Mouse (Mus musculus): Measurements from ENCODE around the gene Spag4. TPM values are rescaled to one million over a fixed set of nuclear protein-coding genes. Genes with fewer than 3 reads are reported as not detected.
"Not testable (repeated sequence)": the region's sequence is repeated elsewhere in the genome, so short reads cannot be mapped to it uniquely, and the experiment has no call there.

The Spag4 gene
- polyA plus RNA-seq, 1 experiment, result 0.09 TPM

DNA sequence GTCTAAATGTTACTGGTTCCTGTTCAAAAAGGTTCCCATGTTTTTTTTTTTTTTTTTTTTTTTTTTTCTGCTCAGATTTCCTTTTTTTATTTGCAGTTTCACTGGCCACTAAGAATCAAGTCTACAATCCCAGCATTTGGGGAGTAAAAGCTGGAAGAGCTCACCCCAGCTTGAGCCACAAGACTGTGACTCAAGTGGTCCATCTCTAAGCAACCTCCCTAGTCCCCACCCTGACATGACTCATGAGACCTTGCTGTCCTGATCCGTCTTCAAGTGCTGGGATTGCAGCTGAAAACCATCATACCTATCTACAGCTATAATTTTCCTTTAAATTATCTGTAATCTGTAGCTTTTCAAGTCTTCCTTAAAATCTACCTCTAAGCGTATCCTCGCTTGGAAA, 19.6 kb downstream of the Spag4 start:
- Histone ChIP-seq H3K27me3 (ENCODE audit: control insufficient read depth) (no peaks in the 10 kb centered on the region), H3K4me1 (ENCODE audit: control insufficient read depth) (peaks cover 12% of the 10 kb centered on the region), H3K36me3 (ENCODE audit: control insufficient read depth) (peaks cover 20% of the 10 kb centered on the region), H3K9me3 (ENCODE audit: control insufficient read depth, low read length) (no peaks in the 10 kb centered on the region), H3K4me3 (replicated peaks) (no peak overlapping the region)
- no peak for TF ChIP-seq GATA1 (IDR thresholded peaks at IDR 0.05; ENCODE audit: low read length)
- TF ChIP-seq TAL1 (IDR thresholded peaks at IDR 0.05; ENCODE audit: low read length), result no peak

DNA sequence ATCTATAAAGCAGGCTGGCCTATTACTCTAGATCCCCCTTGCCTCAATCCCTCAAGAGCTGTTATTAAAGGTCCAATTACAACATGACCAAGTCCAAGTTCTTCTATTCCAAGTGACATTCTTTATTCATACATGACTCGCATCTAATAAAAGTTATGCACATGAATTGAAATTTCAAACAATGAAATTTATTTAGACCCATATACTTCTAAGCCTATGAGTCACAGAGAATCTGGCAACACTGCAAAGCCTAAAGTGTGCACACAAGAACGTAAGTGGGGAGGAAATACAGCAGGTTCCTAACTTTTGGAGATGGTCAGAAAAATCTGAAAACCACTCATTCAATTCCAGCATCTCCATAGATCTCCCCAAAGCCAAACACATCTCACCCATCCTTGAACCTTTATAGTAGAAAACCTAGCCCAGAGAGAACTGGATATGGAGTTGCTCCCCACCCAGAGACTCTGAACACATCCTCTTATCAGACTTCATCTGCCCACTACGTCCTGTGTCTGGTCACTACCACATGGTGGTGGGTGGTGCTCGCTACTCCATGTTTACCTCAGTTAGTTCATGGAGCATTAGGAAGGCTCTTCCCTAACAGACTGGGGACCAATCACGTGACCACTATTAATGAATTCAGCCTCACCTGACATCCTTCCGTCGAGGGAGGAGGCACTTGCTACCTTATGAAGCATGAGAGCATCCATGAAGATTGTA, 22.6 kb downstream of the Spag4 start:
- Histone ChIP-seq H3K4me3 (replicated peaks) (no peak overlapping the region), H3K27me3 (ENCODE audit: control insufficient read depth) (no peaks in the 10 kb centered on the region), H3K36me3 (ENCODE audit: control insufficient read depth) (peaks cover 44% of the 10 kb centered on the region), H3K4me1 (ENCODE audit: control insufficient read depth) (peaks cover 11% of the 10 kb centered on the region), H3K9me3 (ENCODE audit: control insufficient read depth, low read length) (no peaks in the 10 kb centered on the region)
- TF ChIP-seq TAL1 (IDR thresholded peaks at IDR 0.05; ENCODE audit: low read length) (no peak), GATA1 (IDR thresholded peaks at IDR 0.05; ENCODE audit: low read length) (no peak)

DNA sequence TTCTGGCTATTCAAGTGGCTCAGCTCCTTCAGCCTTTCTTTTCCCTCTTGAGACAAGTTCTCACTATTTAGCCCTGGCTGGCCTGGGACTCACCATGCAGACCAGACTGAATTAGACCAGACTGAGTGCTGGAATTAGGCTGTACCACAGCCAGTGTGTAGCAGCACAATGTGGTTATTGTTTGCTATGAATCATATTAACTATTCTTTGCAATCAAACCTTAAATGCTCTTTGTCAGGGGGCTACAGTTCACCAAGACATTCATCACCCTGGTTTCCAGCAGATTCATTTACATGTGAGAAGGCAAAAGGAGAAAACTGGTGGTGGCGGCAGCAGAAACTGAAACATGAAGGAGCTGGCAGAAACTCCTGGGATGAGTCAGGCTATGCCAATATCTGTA, 24.8 kb downstream of the Spag4 start:
- H3K9me3 ChIP-seq (ENCODE audit: control insufficient read depth, low read length), result no peaks in the 10 kb centered on the region
- H3K4me3 ChIP-seq (replicated peaks), result no peak overlapping the region
- no peaks in the 10 kb centered on the region for H3K27me3 ChIP-seq (ENCODE audit: control insufficient read depth)
- TF ChIP-seq TAL1 (IDR thresholded peaks at IDR 0.05; ENCODE audit: low read length), result no peak
- no peak for TF ChIP-seq GATA1 (IDR thresholded peaks at IDR 0.05; ENCODE audit: low read length)
- peaks cover 55% of the 10 kb centered on the region for H3K36me3 ChIP-seq (ENCODE audit: control insufficient read depth)
- H3K4me1 ChIP-seq (ENCODE audit: control insufficient read depth), result peaks cover 1% of the 10 kb centered on the region

DNA sequence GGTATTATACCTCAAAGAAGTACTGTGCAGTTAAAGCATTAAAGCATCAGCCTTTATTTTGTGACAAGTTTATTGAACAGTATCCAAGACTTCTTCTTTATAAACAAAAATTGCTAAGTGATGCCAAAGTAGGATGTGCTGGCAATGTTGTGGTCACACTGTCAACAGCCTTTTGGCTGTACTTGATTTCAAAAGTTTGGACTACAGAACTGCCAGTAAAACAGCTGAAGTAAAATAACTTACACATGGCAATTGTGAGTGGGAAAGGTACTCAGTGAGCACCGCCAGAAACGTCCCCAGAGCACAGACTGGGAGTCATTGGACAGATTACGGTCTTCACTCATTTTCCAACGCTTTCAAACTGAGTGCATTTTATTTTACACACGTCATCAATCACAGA, 27.0 kb downstream of the Spag4 start:
- Histone ChIP-seq H3K4me3 (replicated peaks) (no peak overlapping the region), H3K36me3 (ENCODE audit: control insufficient read depth) (peaks cover 75% of the 10 kb centered on the region), H3K9me3 (ENCODE audit: control insufficient read depth, low read length) (no peaks in the 10 kb centered on the region), H3K4me1 (ENCODE audit: control insufficient read depth) (no peaks in the 10 kb centered on the region; the same call in 1 of the 2 replicates), H3K27me3 (ENCODE audit: control insufficient read depth) (no peaks in the 10 kb centered on the region)
- TF ChIP-seq GATA1 (IDR thresholded peaks at IDR 0.05; ENCODE audit: low read length) (no peak), TAL1 (IDR thresholded peaks at IDR 0.05; ENCODE audit: low read length) (no peak)

DNA sequence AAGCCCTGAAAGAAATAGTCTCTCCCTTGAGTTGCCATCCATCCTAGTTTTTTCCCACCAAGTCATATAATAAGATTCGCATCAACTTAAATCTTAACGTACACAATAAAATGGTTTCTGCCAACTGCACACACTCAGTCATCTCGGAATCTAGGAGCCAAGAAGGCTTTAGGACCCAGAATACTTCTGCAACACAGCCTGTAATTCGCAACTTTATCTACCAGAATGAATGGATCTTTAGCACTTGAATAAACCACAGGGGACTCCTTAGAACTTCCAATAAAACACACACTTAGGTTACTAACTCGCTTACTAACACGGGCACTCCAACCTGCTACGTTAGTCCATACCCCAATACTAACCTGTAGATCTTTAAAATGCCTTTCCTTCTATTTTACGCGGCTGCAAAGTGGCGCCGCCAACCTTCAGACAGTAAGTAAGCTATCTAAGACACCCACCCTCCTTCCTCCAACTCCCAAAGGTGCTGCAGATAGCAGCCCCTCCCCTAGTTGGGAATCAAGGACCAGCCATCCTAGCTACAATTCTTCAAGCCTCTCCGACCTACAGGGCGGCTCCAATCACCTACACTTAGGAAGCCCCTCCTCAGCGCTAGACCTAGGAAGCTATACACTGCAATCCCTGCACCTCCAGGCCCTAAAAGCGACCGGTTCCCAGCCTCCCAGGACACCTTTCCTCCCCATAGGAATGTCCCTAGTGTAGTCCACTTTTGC, 45.8 kb downstream of the Spag4 start:
- peak overlapping the region; percentile 97 for H3K4me3 ChIP-seq (replicated peaks)
- no peaks in the 10 kb centered on the region for H3K27me3 ChIP-seq (ENCODE audit: control insufficient read depth)
- TF ChIP-seq TAL1 (IDR thresholded peaks at IDR 0.05; ENCODE audit: low read length) (no peak), GATA1 (IDR thresholded peaks at IDR 0.05; ENCODE audit: low read length) (no peak)
- H3K36me3 ChIP-seq (ENCODE audit: control insufficient read depth), result peaks cover 18% of the 10 kb centered on the region
- H3K9me3 ChIP-seq (ENCODE audit: control insufficient read depth, low read length), result no peaks in the 10 kb centered on the region
- H3K4me1 ChIP-seq (ENCODE audit: control insufficient read depth), result peaks cover 38% of the 10 kb centered on the region

DNA sequence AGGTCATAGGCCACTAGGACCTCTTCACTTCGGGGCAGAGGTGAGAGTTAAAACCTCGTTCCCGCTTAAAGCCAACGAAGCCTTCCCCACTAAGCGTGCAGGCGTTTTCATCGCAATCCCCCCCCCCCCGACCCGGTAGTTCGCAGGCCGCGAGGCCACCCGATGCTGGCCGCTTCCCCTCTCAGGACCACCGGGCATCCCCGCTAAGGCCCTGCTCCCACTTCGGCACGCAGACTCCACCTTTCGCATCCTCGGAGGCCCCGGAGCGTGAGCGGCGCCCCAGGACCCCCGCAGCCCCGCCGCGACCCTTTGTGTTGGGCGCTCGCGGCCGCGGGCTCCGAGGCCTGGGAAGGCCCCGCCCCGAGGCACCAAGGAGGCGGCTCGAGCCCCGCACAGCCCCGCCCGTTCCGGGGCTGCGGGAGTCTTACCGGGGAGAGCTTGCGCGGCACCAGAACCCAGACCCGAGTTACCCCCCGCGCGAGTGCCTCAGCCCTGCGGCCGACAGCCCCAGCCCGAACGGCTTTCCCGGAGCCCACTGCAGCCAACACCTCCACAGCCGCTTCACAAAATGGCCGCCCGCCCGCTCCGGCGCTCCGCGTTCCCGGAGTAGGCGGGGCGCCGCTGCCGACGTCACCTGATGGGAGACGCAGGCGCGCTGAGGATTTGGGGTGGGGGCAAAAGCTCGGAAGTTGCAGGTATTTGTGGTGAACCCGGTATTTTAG, 46.5 kb downstream of the Spag4 start, which contains the start of the genes Cpne1 and Rbm12:
Gene Cpne1 (minus strand): TSS at position 608 of the 722 bp plus-strand sequence.
Gene Rbm12 (minus strand): TSS at position 621 of the 722 bp plus-strand sequence.
- Histone ChIP-seq H3K4me3 (replicated peaks) (peak within 1 kb of the TSS; percentile 97), H3K36me3 (ENCODE audit: control insufficient read depth) (peaks cover 13% of the 10 kb centered on the region), H3K9me3 (ENCODE audit: control insufficient read depth, low read length) (no peaks in the 10 kb centered on the region), H3K4me1 (ENCODE audit: control insufficient read depth) (peaks cover 37% of the 10 kb centered on the region), H3K27me3 (ENCODE audit: control insufficient read depth) (no peaks in the 10 kb centered on the region)
- no peak for TF ChIP-seq GATA1 (IDR thresholded peaks at IDR 0.05; ENCODE audit: low read length)
- TF ChIP-seq TAL1 (IDR thresholded peaks at IDR 0.05; ENCODE audit: low read length), result no peak

DNA sequence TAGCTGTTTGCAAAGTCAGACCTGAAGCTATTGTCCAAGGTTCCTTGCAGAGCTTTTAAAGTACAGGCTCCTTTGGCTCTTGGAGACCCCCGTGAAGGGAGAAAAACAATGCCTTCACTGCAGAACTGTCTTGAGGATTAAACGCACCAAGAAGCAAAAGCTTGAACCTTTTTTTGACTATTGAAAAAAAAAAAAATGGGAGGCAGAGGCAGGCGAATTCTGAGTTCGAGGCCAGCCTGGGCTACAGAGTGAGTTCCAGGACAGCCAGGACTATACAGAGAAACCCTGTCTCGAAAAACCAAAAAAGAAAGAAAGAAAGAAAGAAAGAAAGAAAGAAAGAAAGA, 47.1 kb downstream of the Spag4 start:
- H3K36me3 ChIP-seq (ENCODE audit: control insufficient read depth); H3K9me3 ChIP-seq (ENCODE audit: control insufficient read depth, low read length); H3K27me3 ChIP-seq (ENCODE audit: control insufficient read depth): not testable (repeated sequence)
- Histone ChIP-seq H3K4me1 (ENCODE audit: control insufficient read depth) (peaks cover 36% of the 10 kb centered on the region), H3K4me3 (replicated peaks) (peak overlapping the region; percentile 97)

DNA sequence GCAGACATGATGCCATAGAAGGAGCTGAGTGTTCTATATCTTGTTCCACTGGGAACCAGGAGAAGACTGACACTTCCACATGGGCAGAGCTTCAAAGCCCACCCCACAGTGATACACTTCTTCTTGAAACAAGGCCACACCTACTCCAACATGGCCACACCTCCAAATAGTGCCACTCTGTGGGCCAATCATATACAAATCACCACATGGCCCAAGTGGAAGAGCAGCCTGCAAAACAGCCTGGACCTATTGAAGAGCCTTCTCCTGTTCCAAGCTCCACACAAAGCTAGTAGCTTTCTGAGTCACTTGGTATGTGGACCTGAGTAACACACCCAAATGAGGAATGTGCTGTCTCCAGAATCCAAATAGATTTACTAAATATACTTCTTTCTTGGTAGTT, 54.6 kb downstream of the Spag4 start:
- H3K4me1 ChIP-seq (ENCODE audit: control insufficient read depth), result peaks cover 2% of the 10 kb centered on the region; the same call in 1 of the 2 replicates
- H3K27me3 ChIP-seq (ENCODE audit: control insufficient read depth), result no peaks in the 10 kb centered on the region
- TF ChIP-seq TAL1 (IDR thresholded peaks at IDR 0.05; ENCODE audit: low read length) (no peak), GATA1 (IDR thresholded peaks at IDR 0.05; ENCODE audit: low read length) (no peak)
- H3K9me3 ChIP-seq (ENCODE audit: control insufficient read depth, low read length), result no peaks in the 10 kb centered on the region
- no peak overlapping the region for H3K4me3 ChIP-seq (replicated peaks)
- peaks cover 25% of the 10 kb centered on the region for H3K36me3 ChIP-seq (ENCODE audit: control insufficient read depth)

Other genes with a start within 250 kb of the Spag4 start
- gene BC029722, start 245.7 kb upstream of the Spag4 start, polyA plus RNA-seq (2012), result 0.40 and 0.45 TPM in 2 replicates
- 18.6 and 24.9 TPM in 2 replicates for gene Eif6, start 238.2 kb upstream of the Spag4 start, polyA plus RNA-seq (2012)
- gene Fam83c, start 230.3 kb upstream of the Spag4 start, polyA plus RNA-seq (2012), result not detected in 2 replicates
- gene Uqcc1, start 134.9 kb upstream of the Spag4 start, polyA plus RNA-seq (2012), result 0.09 and 0.47 TPM in 2 replicates
- gene Gm15557, start 124.4 kb upstream of the Spag4 start, polyA plus RNA-seq (2012), result not detected in 2 replicates
- 0.04 TPM in 1 of 2 replicates, not detected in the other for gene Gdf5, start 119.8 kb upstream of the Spag4 start, polyA plus RNA-seq (2012)
- 3.7 and 3.8 TPM in 2 replicates for gene Cep250, start 108.7 kb upstream of the Spag4 start, polyA plus RNA-seq (2012)
- 0.03 and 0.04 TPM in 2 replicates for gene 6430550D23Rik, start 57.2 kb upstream of the Spag4 start, polyA plus RNA-seq (2012)
- 7.3 and 7.5 TPM in 2 replicates for gene Ergic3, start 57.1 kb upstream of the Spag4 start, polyA plus RNA-seq (2012)
- gene Fer1l4, start 12.2 kb upstream of the Spag4 start, polyA plus RNA-seq (2012), result not detected in 2 replicates
- 1.1 and 2.0 TPM in 2 replicates for gene Cpne1, start 46.8 kb downstream of the Spag4 start, polyA plus RNA-seq (2012)
- 0.28 and 0.31 TPM in 2 replicates for gene Rbm12, start 46.8 kb downstream of the Spag4 start, polyA plus RNA-seq (2012)
- 0.01 TPM in 1 of 2 replicates, not detected in the other for gene Gm28036, start 61.9 kb downstream of the Spag4 start, polyA plus RNA-seq (2012)
- gene Romo1, start 78.9 kb downstream of the Spag4 start, polyA plus RNA-seq (2012), result 41.6 and 50.1 TPM in 2 replicates
- 3.2 and 3.4 TPM in 2 replicates for gene Nfs1, start 79.0 kb downstream of the Spag4 start, polyA plus RNA-seq (2012)
- gene Rbm39, start 115.1 kb downstream of the Spag4 start, polyA plus RNA-seq (2012), result 37.5 TPM in 2 replicates
- 1.2 and 1.5 TPM in 2 replicates for gene Phf20, start 131.3 kb downstream of the Spag4 start, polyA plus RNA-seq (2012)
- not detected in 2 replicates for gene Cnbd2, start 247.1 kb downstream of the Spag4 start, polyA plus RNA-seq (2012)
- 85.2 and 101 TPM in 2 replicates for gene Scand1, start 247.5 kb downstream of the Spag4 start, polyA plus RNA-seq (2012)

Data from erythroblast, embryonic 14.5 days (primary cell).